Mouse (Mus musculus): Measurements from ENCODE around the gene Cnn2. TPM values are rescaled to one million over a fixed set of nuclear protein-coding genes. Genes with fewer than 3 reads are reported as not detected.
"Not testable (repeated sequence)": the region's sequence is repeated elsewhere in the genome, so short reads cannot be mapped to it uniquely, and the experiment has no call there.

Cnn2 gene
- polyA plus RNA-seq, 1 experiment from 2014 or later = 221 TPM

DNA sequence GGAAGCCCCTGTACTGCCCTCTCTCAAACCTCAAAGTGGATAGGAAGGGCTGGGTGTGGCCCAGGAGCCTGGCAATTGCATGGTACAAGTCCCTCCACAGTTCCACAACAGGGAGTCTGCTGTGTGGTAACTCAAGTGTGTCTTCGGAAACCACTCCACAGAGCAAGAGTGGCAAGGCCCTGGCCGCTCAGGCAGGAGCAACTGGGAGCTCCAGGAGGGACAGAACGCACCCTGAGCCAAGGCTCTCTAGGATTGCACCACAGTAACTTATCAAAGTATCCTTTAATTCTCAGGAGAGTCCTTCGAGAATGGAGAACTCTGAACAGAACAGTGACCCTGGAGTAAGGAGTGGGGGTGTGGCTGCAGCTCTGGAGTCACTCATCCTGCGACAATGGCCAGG, 47.3 kb downstream of the Cnn2 start:
- Histone ChIP-seq H3K27ac (ENCODE audit: low read depth, low read length) (no peak overlapping the region), H3K9me3 (ENCODE audit: control insufficient read depth, low read length) (no peaks in the 10 kb centered on the region), H3K4me1 (replicated peaks; ENCODE audit: control insufficient read depth, insufficient read depth, low read length) (peaks cover 6% of the 10 kb centered on the region), H3K4me3 (ENCODE audit: low read depth, low read length) (no peak overlapping the region), H3K36me3 (ENCODE audit: control insufficient read depth, insufficient read depth, low read length) (peaks cover 9% of the 10 kb centered on the region; the same call in 1 of the 2 replicates), H3K9ac (ENCODE audit: low read depth, low read length) (peak overlapping the region; percentile 23; the same call in 1 of the 2 replicates), H3K27me3 (ENCODE audit: control insufficient read depth, insufficient read depth, low read length) (no peaks in the 10 kb centered on the region), H3K4me2 (replicated peaks; ENCODE audit: low read depth, low read length) (no peak overlapping the region)
- 93% methylated on average over 5 of the region's 5 CpGs for WGBS
- no peak for ATAC-seq (ENCODE audit: low FRiP score)
- DNase-seq (ENCODE audit: low spot score) = no peak

DNA sequence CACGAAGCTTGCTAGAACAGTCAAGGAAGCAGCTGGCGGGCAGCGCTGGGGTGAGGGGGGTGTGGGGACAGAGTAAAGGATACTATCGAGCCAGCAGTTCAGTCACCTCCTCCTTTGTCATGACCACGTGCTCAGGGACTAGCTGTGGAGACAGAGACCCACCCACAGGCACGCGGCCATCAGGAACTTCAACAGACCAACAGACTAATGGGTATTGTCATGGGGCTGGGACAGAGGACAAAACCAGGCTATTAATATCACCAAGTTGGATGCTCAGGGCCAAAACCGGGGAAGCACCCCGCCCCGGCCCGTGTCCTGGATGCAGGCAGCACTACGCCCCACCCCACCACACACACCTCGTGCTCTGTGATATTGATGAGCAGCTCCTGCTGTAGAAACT, 48.4 kb downstream of the Cnn2 start:
- Histone ChIP-seq H3K36me3 (ENCODE audit: control insufficient read depth, insufficient read depth, low read length) (peaks cover 9% of the 10 kb centered on the region; the same call in 1 of the 2 replicates), H3K27ac (ENCODE audit: low read depth, low read length) (no peak overlapping the region), H3K9ac (ENCODE audit: low read depth, low read length) (no peak overlapping the region), H3K27me3 (ENCODE audit: control insufficient read depth, insufficient read depth, low read length) (no peaks in the 10 kb centered on the region), H3K4me3 (ENCODE audit: low read depth, low read length) (no peak overlapping the region), H3K4me2 (replicated peaks; ENCODE audit: low read depth, low read length) (no peak overlapping the region), H3K9me3 (ENCODE audit: control insufficient read depth, low read length) (no peaks in the 10 kb centered on the region), H3K4me1 (replicated peaks; ENCODE audit: control insufficient read depth, insufficient read depth, low read length) (peaks cover 6% of the 10 kb centered on the region)
- ATAC-seq (ENCODE audit: low FRiP score) = no peak
- WGBS = 95% methylated on average over 13 of the region's 13 CpGs
- no peak for DNase-seq (ENCODE audit: low spot score)

DNA sequence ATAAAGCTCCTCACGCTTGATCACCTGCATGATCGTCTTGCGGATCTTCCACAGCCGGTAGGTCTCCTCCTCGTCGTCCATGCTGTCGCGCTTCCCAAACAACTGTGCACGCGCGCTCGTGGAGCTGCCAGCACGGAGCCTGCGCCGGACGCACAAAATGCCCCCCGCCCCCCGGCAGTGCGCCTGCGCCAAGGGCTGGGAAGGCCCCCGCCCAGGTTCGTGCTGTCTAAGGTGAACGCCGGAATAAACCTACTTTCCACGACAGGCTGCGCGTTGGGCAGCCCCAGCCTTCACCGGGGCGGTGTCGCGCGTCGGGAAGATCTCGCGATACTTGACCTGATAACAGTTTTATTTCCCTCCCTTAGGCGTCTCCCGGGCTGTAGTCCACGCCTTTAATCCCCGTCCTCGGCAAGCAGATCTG, 51.2 kb downstream of the Cnn2 start, which contains the start of gene Polr2e:
Gene Polr2e, minus strand, starts transcription at position 237 of the 421 bp plus-strand sequence.
- Histone ChIP-seq H3K4me1 (replicated peaks; ENCODE audit: control insufficient read depth, insufficient read depth, low read length) (peaks cover 6% of the 10 kb centered on the region), H3K27ac (ENCODE audit: low read depth, low read length) (peak within 1 kb of the TSS; percentile 49; the same call in 1 of the 2 replicates), H3K4me3 (ENCODE audit: low read depth, low read length) (peak within 1 kb of the TSS; percentile 84), H3K4me2 (replicated peaks; ENCODE audit: low read depth, low read length) (peak within 1 kb of the TSS; percentile 75), H3K9ac (ENCODE audit: low read depth, low read length) (peak within 1 kb of the TSS; percentile 82), H3K27me3 (ENCODE audit: control insufficient read depth, insufficient read depth, low read length) (no peaks in the 10 kb centered on the region), H3K36me3 (ENCODE audit: control insufficient read depth, insufficient read depth, low read length) (peaks cover 9% of the 10 kb centered on the region; the same call in 1 of the 2 replicates), H3K9me3 (ENCODE audit: control insufficient read depth, low read length) (no peaks in the 10 kb centered on the region)
- WGBS = under 1% methylated on average over 40 of the region's 40 CpGs
- ATAC-seq (ENCODE audit: low FRiP score) (peak; percentile 96), DNase-seq (ENCODE audit: low spot score) (peak; percentile 98)

- not testable (repeated sequence) for DNase-seq (ENCODE audit: low spot score)
These were observed 53.2 kb downstream of the Cnn2 start for GRCm38 (mm10) chr10:80041409-80042060.

GRCm38 (mm10) chr10:80044087-80044486, 55.7 kb downstream of the Cnn2 start:
- H3K27me3 ChIP-seq (ENCODE audit: control insufficient read depth, insufficient read depth, low read length) = no peaks in the 10 kb centered on the region
- H3K36me3 ChIP-seq (ENCODE audit: control insufficient read depth, insufficient read depth, low read length) = no peaks in the 10 kb centered on the region
- H3K4me1 ChIP-seq (replicated peaks; ENCODE audit: control insufficient read depth, insufficient read depth, low read length) = peaks cover 7% of the 10 kb centered on the region; the same call in 1 of the 2 replicates
- H3K9ac ChIP-seq (ENCODE audit: low read depth, low read length) = no peak overlapping the region
- no peak for ATAC-seq (ENCODE audit: low FRiP score)
- no peaks in the 10 kb centered on the region for H3K9me3 ChIP-seq (ENCODE audit: control insufficient read depth, low read length)
- DNase-seq (ENCODE audit: low spot score) = peak; percentile 55
- 17% methylated on average over 4 of the region's 4 CpGs for WGBS
- no peak overlapping the region for H3K4me2 ChIP-seq (replicated peaks; ENCODE audit: low read depth, low read length)
- no peak overlapping the region for H3K4me3 ChIP-seq (ENCODE audit: low read depth, low read length)
- peak overlapping the region; percentile 79 for H3K27ac ChIP-seq (ENCODE audit: low read depth, low read length)

More at GRCm38 (mm10) chr10:80041409-80042060, 53.2 kb downstream of the Cnn2 start:
- H3K4me3 ChIP-seq (ENCODE audit: low read depth, low read length); H3K4me1 ChIP-seq (replicated peaks; ENCODE audit: control insufficient read depth, insufficient read depth, low read length); H3K9ac ChIP-seq (ENCODE audit: low read depth, low read length); H3K27me3 ChIP-seq (ENCODE audit: control insufficient read depth, insufficient read depth, low read length); H3K9me3 ChIP-seq (ENCODE audit: control insufficient read depth, low read length); H3K36me3 ChIP-seq (ENCODE audit: control insufficient read depth, insufficient read depth, low read length); H3K27ac ChIP-seq (ENCODE audit: low read depth, low read length); H3K4me2 ChIP-seq (replicated peaks; ENCODE audit: low read depth, low read length); ATAC-seq (ENCODE audit: low FRiP score): not testable (repeated sequence)
- 89% methylated on average over 8 of the region's 8 CpGs for WGBS

- H3K4me3 ChIP-seq (ENCODE audit: low read depth, low read length); H3K27me3 ChIP-seq (ENCODE audit: control insufficient read depth, insufficient read depth, low read length); H3K36me3 ChIP-seq (ENCODE audit: control insufficient read depth, insufficient read depth, low read length); H3K9ac ChIP-seq (ENCODE audit: low read depth, low read length); ATAC-seq (ENCODE audit: low FRiP score); H3K4me1 ChIP-seq (replicated peaks; ENCODE audit: control insufficient read depth, insufficient read depth, low read length); H3K4me2 ChIP-seq (replicated peaks; ENCODE audit: low read depth, low read length); H3K27ac ChIP-seq (ENCODE audit: low read depth, low read length); H3K9me3 ChIP-seq (ENCODE audit: control insufficient read depth, low read length); DNase-seq (ENCODE audit: low spot score): not testable (repeated sequence)
- WGBS = 78% methylated on average over 2 of the region's 4 CpGs
These were observed 57.0 kb downstream of the Cnn2 start for GRCm38 (mm10) chr10:80045364-80045763.

Other genes starting within 250 kb of the Cnn2 start
- 23.5 and 26.8 TPM in 2 replicates for gene Polrmt, start 242.0 kb upstream of the Cnn2 start, polyA plus RNA-seq (2014; fragmentation: Nextera tagmentation; extraction: Ambion mirVana)
- gene Fgf22, start 233.5 kb upstream of the Cnn2 start, polyA plus RNA-seq (2014; fragmentation: Nextera tagmentation; extraction: Ambion mirVana) = 0.18 and 0.48 TPM in 2 replicates
- gene Rnf126, start 221.6 kb upstream of the Cnn2 start, polyA plus RNA-seq (2014; fragmentation: Nextera tagmentation; extraction: Ambion mirVana) = 79.4 and 80.5 TPM in 2 replicates
- gene Fstl3, start 211.3 kb upstream of the Cnn2 start, polyA plus RNA-seq (2014; fragmentation: Nextera tagmentation; extraction: Ambion mirVana) = 1.5 TPM in 2 replicates
- gene Prss57, start 197.6 kb upstream of the Cnn2 start, polyA plus RNA-seq (2014; fragmentation: Nextera tagmentation; extraction: Ambion mirVana) = 0.13 TPM in 1 of 2 replicates, not detected in the other
- 129 and 132 TPM in 2 replicates for gene Palm, start 195.0 kb upstream of the Cnn2 start, polyA plus RNA-seq (2014; fragmentation: Nextera tagmentation; extraction: Ambion mirVana)
- gene Misp, start 167.6 kb upstream of the Cnn2 start, polyA plus RNA-seq (2014; fragmentation: Nextera tagmentation; extraction: Ambion mirVana) = 0.59 and 0.69 TPM in 2 replicates
- 141 and 152 TPM in 2 replicates for gene Ptbp1, start 134.2 kb upstream of the Cnn2 start, polyA plus RNA-seq (2014; fragmentation: Nextera tagmentation; extraction: Ambion mirVana)
- 9.4 and 10.5 TPM in 2 replicates for gene Prtn3, start 114.1 kb upstream of the Cnn2 start, polyA plus RNA-seq (2014; fragmentation: Nextera tagmentation; extraction: Ambion mirVana)
- gene Plppr3, start 114.0 kb upstream of the Cnn2 start, polyA plus RNA-seq (2014; fragmentation: Nextera tagmentation; extraction: Ambion mirVana) = 129 and 150 TPM in 2 replicates
- 0.67 TPM in 1 of 2 replicates, not detected in the other for gene Elane, start 102.3 kb upstream of the Cnn2 start, polyA plus RNA-seq (2014; fragmentation: Nextera tagmentation; extraction: Ambion mirVana)
- gene Cfd, start 97.7 kb upstream of the Cnn2 start, polyA plus RNA-seq (2014; fragmentation: Nextera tagmentation; extraction: Ambion mirVana) = not detected in 2 replicates
- 33.7 and 41.8 TPM in 2 replicates for gene Med16, start 79.7 kb upstream of the Cnn2 start, polyA plus RNA-seq (2014; fragmentation: Nextera tagmentation; extraction: Ambion mirVana)
- 23.6 and 25.3 TPM in 2 replicates for gene Gm26602, start 77.7 kb upstream of the Cnn2 start, polyA plus RNA-seq (2014; fragmentation: Nextera tagmentation; extraction: Ambion mirVana)
- gene Kiss1r, start 71.6 kb upstream of the Cnn2 start, polyA plus RNA-seq (2014; fragmentation: Nextera tagmentation; extraction: Ambion mirVana) = 0.26 and 0.36 TPM in 2 replicates
- 131 and 139 TPM in 2 replicates for gene R3hdm4, start 67.4 kb upstream of the Cnn2 start, polyA plus RNA-seq (2014; fragmentation: Nextera tagmentation; extraction: Ambion mirVana)
- 4.9 and 9.0 TPM in 2 replicates for gene Arid3a, start 61.5 kb upstream of the Cnn2 start, polyA plus RNA-seq (2014; fragmentation: Nextera tagmentation; extraction: Ambion mirVana)
- gene Wdr18, start 28.4 kb upstream of the Cnn2 start, polyA plus RNA-seq (2014; fragmentation: Nextera tagmentation; extraction: Ambion mirVana) = 94.7 and 102 TPM in 2 replicates
- 0.29 and 0.49 TPM in 2 replicates for gene Grin3b, start 17.9 kb upstream of the Cnn2 start, polyA plus RNA-seq (2014; fragmentation: Nextera tagmentation; extraction: Ambion mirVana)
- 14.6 and 16.1 TPM in 2 replicates for gene Tmem259, start 4.3 kb upstream of the Cnn2 start, polyA plus RNA-seq (2014; fragmentation: Nextera tagmentation; extraction: Ambion mirVana)
- 2.6 TPM in 2 replicates for gene Abca7, start 7.9 kb downstream of the Cnn2 start, polyA plus RNA-seq (2014; fragmentation: Nextera tagmentation; extraction: Ambion mirVana)
- 4.1 and 4.3 TPM in 2 replicates for gene Arhgap45, start 28.1 kb downstream of the Cnn2 start, polyA plus RNA-seq (2014; fragmentation: Nextera tagmentation; extraction: Ambion mirVana)
- gene Polr2e, start 51.2 kb downstream of the Cnn2 start, polyA plus RNA-seq (2014; fragmentation: Nextera tagmentation; extraction: Ambion mirVana) = 215 and 222 TPM in 2 replicates
- 543 and 552 TPM in 2 replicates for gene Gpx4, start 58.6 kb downstream of the Cnn2 start, polyA plus RNA-seq (2014; fragmentation: Nextera tagmentation; extraction: Ambion mirVana)
- gene Sbno2, start 117.0 kb downstream of the Cnn2 start, polyA plus RNA-seq (2014; fragmentation: Nextera tagmentation; extraction: Ambion mirVana) = 8.0 and 9.5 TPM in 2 replicates
- gene Stk11, start 127.2 kb downstream of the Cnn2 start, polyA plus RNA-seq (2014; fragmentation: Nextera tagmentation; extraction: Ambion mirVana) = 21.3 and 26.8 TPM in 2 replicates
- 364 and 371 TPM in 2 replicates for gene Atp5d, start 150.0 kb downstream of the Cnn2 start, polyA plus RNA-seq (2014; fragmentation: Nextera tagmentation; extraction: Ambion mirVana)
- gene Cbarp, start 152.3 kb downstream of the Cnn2 start, polyA plus RNA-seq (2014; fragmentation: Nextera tagmentation; extraction: Ambion mirVana) = 15.1 and 16.7 TPM in 2 replicates
- 66.7 and 67.1 TPM in 2 replicates for gene Midn, start 159.7 kb downstream of the Cnn2 start, polyA plus RNA-seq (2014; fragmentation: Nextera tagmentation; extraction: Ambion mirVana)
- gene Cirbp, start 177.4 kb downstream of the Cnn2 start, polyA plus RNA-seq (2014; fragmentation: Nextera tagmentation; extraction: Ambion mirVana) = 83.4 and 90.4 TPM in 2 replicates
- gene 1600002K03Rik, start 184.4 kb downstream of the Cnn2 start, polyA plus RNA-seq (2014; fragmentation: Nextera tagmentation; extraction: Ambion mirVana) = 7.6 and 9.4 TPM in 2 replicates
- gene Efna2, start 190.9 kb downstream of the Cnn2 start, polyA plus RNA-seq (2014; fragmentation: Nextera tagmentation; extraction: Ambion mirVana) = 24.8 and 34.2 TPM in 2 replicates
- 49.4 and 57.3 TPM in 2 replicates for gene Mum1, start 237.8 kb downstream of the Cnn2 start, polyA plus RNA-seq (2014; fragmentation: Nextera tagmentation; extraction: Ambion mirVana)

Measured in hindbrain, embryonic 11.5 days (tissue).